Mouse (Mus musculus) hindbrain, postnatal 0 days (tissue): ENCODE results near the gene Batf. TPM values are rescaled to one million over a fixed set of nuclear protein-coding genes. Genes with fewer than 3 reads are reported as not detected.

Experiments
- ATAC-seq: fragments of 200-750 bp; cut with Nextera tagmentation; 2 replicates; pipeline ENCODE4 v1.8.0; 2017; ENCODE audit warnings: mild to moderate bottlenecking, moderate TSS enrichment, moderate library complexity
- DNase-seq: peaks from one replicate; pipeline ENCODE4 v3.0.0-alpha.2; 2015; ENCODE audit warnings: low spot score
- H3K27ac ChIP-seq: fragments of 300-500 bp; sonication (generic); 2 replicates; pipeline ENCODE4 v1.5.1; 2014; ENCODE audit warnings: mild to moderate bottlenecking
- H3K27me3 ChIP-seq: fragments of 300-500 bp; sonication (generic); 2 replicates; pipeline ENCODE4 v1.6.1; 2014; ENCODE audit warnings: low read length, mixed read lengths; ENCODE audit not compliant: insufficient read depth
- H3K36me3 ChIP-seq: fragments of 300-500 bp; sonication (generic); 2 replicates; pipeline ENCODE4 v1.6.1; 2014; ENCODE audit warnings: low read length, mixed read lengths; ENCODE audit not compliant: insufficient read depth
- H3K4me1 ChIP-seq: fragments of 300-500 bp; sonication (generic); 2 replicates; pipeline ENCODE4 v1.6.1; 2014; ENCODE audit warnings: antibody characterized with exemption, low read length, mixed read lengths; ENCODE audit not compliant: insufficient read depth
- H3K4me2 ChIP-seq: fragments of 300-500 bp; sonication (generic); 2 replicates; pipeline ENCODE4 v1.6.1; 2014; ENCODE audit warnings: low read depth, mild to moderate bottlenecking, low read length, moderate library complexity, mixed read lengths
- H3K4me3 ChIP-seq: fragments of 300-500 bp; sonication (generic); 2 replicates; pipeline ENCODE4 v1.5.1; 2014; ENCODE audit warnings: low read length
- H3K9ac ChIP-seq: fragments of 300-500 bp; sonication (generic); replicated peaks from 2 replicates; pipeline ENCODE4 v1.6.1; 2014; ENCODE audit warnings: mild to moderate bottlenecking, low read length, moderate library complexity, mixed read lengths
- H3K9me3 ChIP-seq: fragments of 300-500 bp; sonication (generic); 2 replicates; pipeline ENCODE4 v1.6.1; 2016; ENCODE audit warnings: low read length, mixed read lengths
- CTCF ChIP-seq: IDR thresholded peaks from 2 replicates; pipeline ENCODE4 v1.5.1; 2016; ENCODE audit warnings: antibody characterized with exemption, control low read depth, low read depth
- WGBS: fragments of 180-500 bp; shearing (Covaris S2); extraction: QIAGEN DNeasy Blood & Tissue Kit; methylation state at CpG from one replicate; pipeline ENCODE4 v1.1.7; 2014; 5-methylcytosine and 5-hydroxymethylcytosine counted together
- microRNA-seq, 2 experiments: library from miRNA; unstranded; fragments of <30 nt; microRNA quantifications; one replicate each; pipeline ENCODE4; 2016
- polyA plus RNA-seq: library from polyadenylated mRNA; unstranded; fragments of >200 nt; fragmentation: Nextera tagmentation; extraction: Ambion mirVana; gene quantifications from 2 replicates; pipeline ENCODE4 v1.2.1, GENCODE M21; 2015
- total RNA-seq: library from RNA; depleted of rRNA; stranded (reverse); fragments of >200 nt; gene quantifications from 2 replicates; pipeline ENCODE4 v1.2.3, GENCODE M21; 2014; rRNA removed

Gene Batf
- total and polyA plus RNA-seq, 2 experiments from 2014 or later, result 1.5 TPM; not detected in 1

- Histone ChIP-seq H3K27me3 (no peaks in the 10 kb centered on the region), H3K4me3 (no peak overlapping the region), H3K36me3 (no peaks in the 10 kb centered on the region), H3K4me1 (no peaks in the 10 kb centered on the region), H3K9ac (no peak overlapping the region), H3K27ac (no peak overlapping the region), H3K9me3 (no peaks in the 10 kb centered on the region), H3K4me2 (no peak overlapping the region)
- DNase-seq (no peak), ATAC-seq (no peak)
- 36% methylated on average over 2 of the region's 2 CpGs for WGBS
- TF ChIP-seq CTCF, result no peak
Observed at GRCm38 (mm10) chr12:85753223-85753622, 66.8 kb downstream of the Batf start.

- Histone ChIP-seq H3K9ac (no peak overlapping the region), H3K27me3 (no peaks in the 10 kb centered on the region), H3K4me3 (no peak overlapping the region), H3K4me2 (no peak overlapping the region), H3K36me3 (no peaks in the 10 kb centered on the region), H3K4me1 (no peaks in the 10 kb centered on the region), H3K27ac (no peak overlapping the region), H3K9me3 (no peaks in the 10 kb centered on the region)
- DNase-seq (no peak), ATAC-seq (no peak)
- TF ChIP-seq CTCF, result no peak
- WGBS, result 76% methylated on average over 5 of the region's 5 CpGs
Observed at GRCm38 (mm10) chr12:85754611-85755265, 68.3 kb downstream of the Batf start.

GRCm38 (mm10) chr12:85756455-85756854, 70.0 kb downstream of the Batf start:
- no peak for DNase-seq

GRCm38 (mm10) chr12:85757074-85757473, 70.6 kb downstream of the Batf start:
- Histone ChIP-seq H3K27ac (no peak overlapping the region), H3K4me2 (no peak overlapping the region), H3K4me1 (no peaks in the 10 kb centered on the region), H3K27me3 (no peaks in the 10 kb centered on the region), H3K9me3 (no peaks in the 10 kb centered on the region), H3K4me3 (no peak overlapping the region), H3K9ac (no peak overlapping the region), H3K36me3 (no peaks in the 10 kb centered on the region)
- whole genome bisulfite sequencing, result 63% methylated on average over 3 of the region's 3 CpGs
- no peak for DNase-seq
- ATAC-seq, result no peak
- no peak for TF ChIP-seq CTCF

More at GRCm38 (mm10) chr12:85756455-85756854, 70.0 kb downstream of the Batf start:
- ATAC-seq, result no peak
- 80% methylated on average over 3 of the region's 3 CpGs for WGBS
- no peaks in the 10 kb centered on the region for H3K27me3 ChIP-seq
- no peak overlapping the region for H3K9ac ChIP-seq
- no peaks in the 10 kb centered on the region for H3K36me3 ChIP-seq
- H3K4me2 ChIP-seq, result no peak overlapping the region
- no peak overlapping the region for H3K4me3 ChIP-seq
- H3K4me1 ChIP-seq, result no peaks in the 10 kb centered on the region
- no peak overlapping the region for H3K27ac ChIP-seq
- no peaks in the 10 kb centered on the region for H3K9me3 ChIP-seq
- no peak for TF ChIP-seq CTCF

Small RNA genes lying within 50 kb of the gene (microRNA-seq; reads per million reads assigned to microRNA genes)
- gene Gm47285, result 0 reads per million in 2 experiments

Other genes starting within 250 kb of the Batf start
- 20.7 and 23.4 TPM in 2 replicates for gene Fos, start 212.8 kb upstream of the Batf start, total RNA-seq
- 12.1 and 13.5 TPM in 2 replicates for gene Fos, start 212.8 kb upstream of the Batf start, polyA plus RNA-seq
- gene Jdp2, start 87.6 kb upstream of the Batf start, total RNA-seq, result 11.2 and 15.4 TPM in 2 replicates
- gene Jdp2, start 87.6 kb upstream of the Batf start, polyA plus RNA-seq, result 0.68 and 0.89 TPM in 2 replicates
- gene Flvcr2, start 59.9 kb downstream of the Batf start, total RNA-seq, result 4.1 and 9.5 TPM in 2 replicates
- gene Flvcr2, start 59.9 kb downstream of the Batf start, polyA plus RNA-seq, result 4.1 and 4.3 TPM in 2 replicates
- gene Erg28, start 137.9 kb downstream of the Batf start, total RNA-seq, result 79.8 and 96.2 TPM in 2 replicates
- gene Erg28, start 137.9 kb downstream of the Batf start, polyA plus RNA-seq, result 105 and 116 TPM in 2 replicates
- 10.2 and 23.9 TPM in 2 replicates for gene Ttll5, start 138.0 kb downstream of the Batf start, total RNA-seq
- 10.4 and 12.2 TPM in 2 replicates for gene Ttll5, start 138.0 kb downstream of the Batf start, polyA plus RNA-seq